Mouse (Mus musculus) lung, postnatal 25 days (tissue): Measurements from ENCODE around the gene Lin9.

Experiments
- DNase-seq: peaks from one replicate; pipeline ENCODE4 v3.0.0; 2022; ENCODE audit warnings: low spot score

Lin9 gene

GRCm38 (mm10) chr1:180707368-180707767 is 66.4 kb downstream of the Lin9 start:
- no peak for DNase-seq

GRCm38 (mm10) chr1:180707813-180708212 is 66.9 kb downstream of the Lin9 start:
- DNase-seq, result no peak

GRCm38 (mm10) chr1:180708935-180709776 is 68.2 kb downstream of the Lin9 start:
- no peak for DNase-seq

GRCm38 (mm10) chr1:180718756-180719155 is 77.8 kb downstream of the Lin9 start:
- no peak for DNase-seq

DNA sequence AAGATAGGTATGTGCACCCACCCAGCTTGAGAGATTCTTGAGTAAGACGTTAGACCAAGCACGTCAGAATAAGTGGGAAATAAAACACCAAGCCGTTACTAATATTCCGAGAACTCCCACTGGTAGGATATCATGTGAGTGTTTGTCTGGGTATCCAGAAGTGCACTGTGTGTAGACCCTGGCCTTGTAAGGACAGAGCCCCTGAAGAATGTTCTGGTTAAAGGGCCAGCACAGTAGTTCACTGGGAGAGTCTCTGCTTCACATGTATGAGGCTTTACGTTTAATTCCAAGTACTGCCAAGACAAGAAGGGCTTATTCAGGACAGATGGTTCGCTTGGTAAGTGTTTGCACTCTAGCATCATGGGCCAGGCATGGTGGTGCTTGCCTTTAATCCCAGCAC is 78.5 kb downstream of the Lin9 start:
- DNase-seq, result no peak

DNA sequence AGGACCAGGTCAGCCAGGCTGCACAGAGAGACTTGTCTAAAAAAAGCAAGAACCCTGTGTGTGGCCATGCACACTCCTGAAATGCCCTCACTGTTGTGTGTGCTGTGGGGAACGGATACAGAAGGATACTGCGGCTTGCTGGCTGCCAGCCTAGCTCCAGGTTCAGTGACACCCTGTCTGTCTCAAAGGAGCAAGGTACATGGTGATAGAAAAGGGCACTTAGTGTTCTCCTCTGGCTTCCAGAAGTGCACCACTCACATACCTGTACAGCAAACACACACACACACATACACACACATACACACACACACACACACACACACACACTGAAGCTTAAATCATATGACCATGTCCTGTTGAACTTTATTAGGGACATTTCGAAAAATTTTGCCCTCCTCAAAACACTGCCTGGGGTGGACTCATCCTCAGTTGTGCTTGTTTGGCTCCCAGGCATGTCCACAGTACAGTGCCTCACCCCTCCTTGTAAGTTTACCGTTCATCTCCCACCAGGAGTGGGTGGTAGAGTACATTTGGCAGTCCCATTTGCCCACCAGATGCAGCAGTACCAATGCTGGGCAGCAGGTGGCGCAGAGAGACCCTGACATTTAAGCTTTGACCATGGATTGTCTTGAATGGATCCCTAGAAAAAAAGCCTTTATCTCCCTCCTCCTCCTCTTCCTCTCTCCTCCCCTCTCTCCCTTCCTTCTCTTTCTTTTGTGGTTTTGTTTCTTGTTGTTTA is 79.2 kb downstream of the Lin9 start:
- peak; percentile 82 for DNase-seq

GRCm38 (mm10) chr1:180722608-180723007 is 81.7 kb downstream of the Lin9 start:
- DNase-seq, result no peak

DNA sequence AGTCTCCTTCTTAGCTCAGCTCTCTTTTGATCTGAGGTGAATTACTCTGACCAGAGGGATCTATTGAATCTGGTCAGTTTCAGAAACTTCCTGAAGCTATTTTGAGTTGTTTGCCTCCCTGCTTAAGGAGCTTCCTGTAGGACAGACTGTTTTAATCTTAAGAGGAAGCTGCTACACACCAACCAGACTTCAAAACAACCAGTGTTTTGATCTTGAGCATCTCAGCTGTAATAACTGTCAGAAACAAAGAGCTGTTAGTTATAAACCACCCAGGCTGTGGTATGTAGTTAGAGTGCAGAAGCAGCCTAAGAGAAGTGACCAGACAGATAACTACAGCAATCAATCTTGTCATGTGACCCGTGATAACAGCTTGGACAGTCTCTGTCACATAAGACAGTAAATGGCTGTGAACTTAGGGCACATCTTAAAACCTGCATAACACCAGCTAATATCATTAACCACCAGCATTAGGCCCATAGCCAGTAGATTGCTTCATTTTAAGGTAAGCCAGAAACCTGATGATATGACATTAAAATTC is 82.8 kb downstream of the Lin9 start:
- DNase-seq, result no peak

GRCm38 (mm10) chr1:180725704-180726179 is 84.8 kb downstream of the Lin9 start, which contains the start of gene Acbd3:
Gene Acbd3 (plus strand): TSS chr1:180726043.
- peak; percentile 93 for DNase-seq

GRCm38 (mm10) chr1:180726183-180726582 is 85.2 kb downstream of the Lin9 start:
- peak; percentile 23 for DNase-seq

- DNase-seq, result no peak
Observed at GRCm38 (mm10) chr1:180729231-180729630, 88.3 kb downstream of the Lin9 start.
